Mouse (Mus musculus) MEL (cell line): ENCODE data around the gene Ccdc142.

Experiments
- CTCF ChIP-seq, 3 experiments: IDR thresholded peaks in 2 of 3; conservative IDR thresholded peaks in 1 of 3; 2 replicates each; pipeline ENCODE4 v1.5.1; 2011 to 2012; ENCODE audit warnings: low read length in 3 of 3, low read depth in 2 of 3, mild to moderate bottlenecking in 2 of 3, improper control_type of control experiment in 1 of 3, inconsistent platforms in 1 of 3, mixed read lengths in 1 of 3, moderate library complexity in 1 of 3; ENCODE audit not compliant: control insufficient read depth in 1 of 3, insufficient read depth in 1 of 3, poor library complexity in 1 of 3, severe bottlenecking in 1 of 3
- E2F4 ChIP-seq: IDR thresholded peaks from 2 replicates; pipeline ENCODE4 v1.6.1; 2011; ENCODE audit warnings: low read depth, low read length, improper control_type of control experiment, borderline replicate concordance
- GATA1 ChIP-seq: IDR thresholded peaks from 2 replicates; pipeline ENCODE4 v1.6.1; 2011; ENCODE audit warnings: low read depth, low read length, improper control_type of control experiment
- MAX ChIP-seq: IDR thresholded peaks from 2 replicates; pipeline ENCODE4 v1.6.1; 2011; ENCODE audit warnings: low read length, improper control_type of control experiment
- SIN3A ChIP-seq: IDR thresholded peaks from 2 replicates; pipeline ENCODE4 v1.6.1; 2012; ENCODE audit warnings: low read length, improper control_type of control experiment, inconsistent platforms
- SMC3 ChIP-seq: IDR thresholded peaks from 2 replicates; pipeline ENCODE4 v1.6.1; 2011; ENCODE audit warnings: low read depth, low read length, improper control_type of control experiment
- TBP ChIP-seq: IDR thresholded peaks from 2 replicates; pipeline ENCODE4 v1.8.0; 2011; ENCODE audit warnings: low read depth, low read length, improper control_type of control experiment
- USF1 ChIP-seq: IDR thresholded peaks from 2 replicates; pipeline ENCODE4 v1.6.1; 2014; ENCODE audit warnings: low read depth, mild to moderate bottlenecking, inconsistent platforms, low read length, improper control_type of control experiment, moderate library complexity
- ZC3H11A ChIP-seq: IDR thresholded peaks from 2 replicates; pipeline ENCODE4 v1.6.1; 2012; ENCODE audit warnings: low read depth, mild to moderate bottlenecking, inconsistent platforms, low read length, improper control_type of control experiment
- ZKSCAN1 ChIP-seq: IDR thresholded peaks from 2 replicates; pipeline ENCODE4 v1.6.1; 2012; ENCODE audit warnings: low read depth, mild to moderate bottlenecking, inconsistent platforms, low read length, improper control_type of control experiment, moderate library complexity

- TF ChIP-seq ZKSCAN1 (no peak), CTCF (IDR thresholded peaks at IDR 0.05 in 2 of 3, conservative IDR thresholded peaks at IDR 0.05 in 1 of 3; ENCODE audit: control insufficient read depth in 1 of 3, insufficient read depth in 1 of 3, low read depth in 2 of 3, low read length in 3 of 3, poor library complexity in 1 of 3, severe bottlenecking in 1 of 3) (no peak), SMC3 (0 out of 2 replicates have a peak, but pooled peaks have one; percentile 3), GATA1 (no peak), TBP (no peak), SIN3A (no peak), ZC3H11A (no peak), E2F4 (no peak), MAX (no peak), USF1 (no peak)
These were observed 20.7 kb downstream of the Ccdc142 start for GRCm38 (mm10) chr6:83121863-83122710.
